Mouse (Mus musculus): ENCODE results near the gene Cacna2d1. TPM values are rescaled to one million over a fixed set of nuclear protein-coding genes. Genes with fewer than 3 reads are reported as not detected.

The Cacna2d1 gene
- polyA plus RNA-seq, 1 experiment from 2014 or later: 44.3 TPM

DNA sequence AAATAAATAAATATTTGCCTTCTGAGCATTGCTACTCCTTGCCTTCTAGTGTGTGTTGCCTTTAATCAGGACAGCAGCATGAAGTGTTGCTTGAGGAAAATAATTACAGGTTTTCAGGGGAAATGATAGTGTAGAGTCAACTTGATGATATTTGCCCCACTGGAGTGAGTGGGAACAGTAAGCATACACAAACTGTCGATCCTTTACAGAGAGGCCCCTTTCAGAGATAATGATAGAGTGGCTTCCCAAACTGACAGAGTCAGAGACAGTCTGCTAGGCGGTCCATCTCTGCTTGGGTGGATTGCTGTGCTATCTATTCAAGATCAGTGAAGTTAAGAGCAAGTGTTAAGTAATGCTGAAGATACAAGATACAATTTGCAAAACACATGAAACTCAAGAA is 147.8 kb downstream of the Cacna2d1 start:
- Histone ChIP-seq H3K4me1 (replicated peaks) (peaks cover 24% of the 10 kb centered on the region), H3K36me3 (no peaks in the 10 kb centered on the region), H3K27ac (replicated peaks) (no peak overlapping the region), H3K9ac (no peak overlapping the region), H3K9me3 (no peaks in the 10 kb centered on the region), H3K4me2 (no peak overlapping the region), H3K4me3 (no peak overlapping the region), H3K27me3 (no peaks in the 10 kb centered on the region)
- 92% methylated on average over 2 of the region's 2 CpGs for WGBS
- ATAC-seq (ENCODE audit: low read depth): no peak

DNA sequence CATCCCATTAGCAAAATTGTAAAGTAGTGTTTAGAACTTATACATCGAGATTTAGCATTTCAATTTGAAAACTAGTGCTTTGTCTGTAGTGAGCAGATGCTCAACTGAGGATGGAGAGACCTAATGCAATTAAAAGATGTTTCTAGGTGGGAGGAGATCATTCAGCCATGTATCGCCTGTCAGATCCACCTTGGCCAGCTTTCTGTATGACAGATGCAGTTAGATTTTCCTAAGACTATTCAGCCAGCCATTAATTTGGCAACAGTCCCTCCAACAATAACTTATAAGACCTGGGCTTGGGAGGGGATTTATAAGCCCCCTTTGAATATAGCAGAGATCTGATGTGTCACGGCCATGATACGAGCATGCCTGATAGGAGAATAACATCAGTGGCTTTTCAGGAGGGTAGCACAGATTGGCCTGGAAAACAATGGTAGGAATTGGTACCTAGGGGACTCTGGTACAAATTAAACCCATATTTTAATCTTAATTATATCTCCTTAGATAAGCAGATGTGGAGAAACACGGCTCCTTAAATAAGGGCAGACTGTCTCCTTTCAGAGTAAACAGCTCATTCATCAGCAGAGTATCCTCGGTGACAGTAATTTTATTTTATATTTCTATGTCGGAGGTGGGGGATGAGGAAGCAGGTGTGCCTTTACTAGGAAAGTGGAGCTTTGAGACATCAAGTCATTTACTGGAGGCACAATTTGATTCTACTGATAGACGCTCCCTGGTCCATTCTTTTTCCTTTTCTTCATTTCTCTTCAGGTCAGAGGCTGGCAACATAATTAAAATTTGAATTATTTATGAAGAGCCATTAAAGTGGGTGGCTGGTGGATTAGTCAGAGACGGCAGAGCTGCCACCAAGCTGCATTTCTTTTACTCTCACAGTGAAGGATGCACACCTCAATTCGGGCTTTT is 152.8 kb downstream of the Cacna2d1 start:
- H3K27ac ChIP-seq (replicated peaks): peak overlapping the region; percentile 86
- no peaks in the 10 kb centered on the region for H3K27me3 ChIP-seq
- H3K36me3 ChIP-seq: no peaks in the 10 kb centered on the region
- peak overlapping the region; percentile 12; the same call in 1 of the 2 replicates for H3K9ac ChIP-seq
- no peaks in the 10 kb centered on the region for H3K9me3 ChIP-seq
- 32% methylated on average over 10 of the region's 10 CpGs for WGBS
- H3K4me1 ChIP-seq (replicated peaks): peaks cover 32% of the 10 kb centered on the region
- H3K4me2 ChIP-seq: peak overlapping the region; percentile 34
- ATAC-seq (ENCODE audit: low read depth): peak; percentile 90
- no peak overlapping the region for H3K4me3 ChIP-seq

DNA sequence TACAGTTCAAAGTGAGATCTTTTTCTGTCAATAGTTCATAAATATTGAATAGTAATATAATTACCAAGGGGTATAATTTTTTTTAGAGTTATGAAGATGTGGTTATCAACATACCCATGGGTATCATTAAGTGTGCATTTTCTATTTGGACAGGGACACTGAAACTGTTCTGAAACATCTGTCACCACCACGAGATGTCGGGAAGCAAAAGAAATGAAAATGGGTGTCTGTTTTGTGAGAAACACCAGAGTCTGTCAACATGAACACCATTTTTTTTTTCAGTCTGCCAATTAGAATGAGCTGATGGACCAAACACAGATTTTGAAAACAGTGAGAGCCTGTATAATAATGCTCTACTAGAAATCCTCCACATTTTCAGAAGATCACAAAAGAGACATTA is 153.5 kb downstream of the Cacna2d1 start:
- Histone ChIP-seq H3K27ac (replicated peaks) (peak overlapping the region; percentile 77), H3K27me3 (no peaks in the 10 kb centered on the region), H3K9me3 (no peaks in the 10 kb centered on the region), H3K36me3 (no peaks in the 10 kb centered on the region), H3K4me3 (no peak overlapping the region), H3K4me1 (replicated peaks) (peaks cover 32% of the 10 kb centered on the region), H3K9ac (no peak overlapping the region), H3K4me2 (peak overlapping the region; percentile 4; the same call in 1 of the 2 replicates)
- WGBS: 31% methylated on average over 2 of the region's 2 CpGs
- 0 out of 2 replicates have a peak, but pooled peaks have one; percentile 24 for ATAC-seq (ENCODE audit: low read depth)

DNA sequence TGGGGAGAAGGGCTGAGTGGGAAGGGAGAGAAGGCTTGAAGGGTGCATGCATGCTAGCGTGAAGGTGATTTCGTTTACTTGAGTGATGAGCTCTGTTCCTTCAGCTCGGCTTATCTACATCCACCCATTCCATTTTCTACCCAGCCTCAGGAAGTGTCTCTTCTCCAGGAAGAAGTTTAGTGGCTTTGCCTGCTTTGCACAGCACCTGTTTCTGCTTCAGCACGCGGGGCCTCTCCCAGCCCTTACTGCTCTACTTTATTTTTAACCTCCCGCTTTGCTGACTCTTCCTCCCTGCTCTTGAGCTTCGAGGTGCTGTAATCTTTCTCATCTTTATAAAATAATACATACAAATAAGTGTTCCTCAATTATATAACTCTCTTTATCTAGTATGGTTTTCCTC is 158.0 kb downstream of the Cacna2d1 start:
- H3K9me3 ChIP-seq: no peaks in the 10 kb centered on the region
- WGBS: 86% methylated on average over 7 of the region's 7 CpGs
- H3K9ac ChIP-seq: no peak overlapping the region
- ATAC-seq (ENCODE audit: low read depth): no peak
- H3K4me3 ChIP-seq: no peak overlapping the region
- H3K4me1 ChIP-seq (replicated peaks): peaks cover 8% of the 10 kb centered on the region; the same call in 1 of the 2 replicates
- H3K36me3 ChIP-seq: no peaks in the 10 kb centered on the region
- no peak overlapping the region for H3K4me2 ChIP-seq
- H3K27me3 ChIP-seq: no peaks in the 10 kb centered on the region
- peak overlapping the region; percentile 49; the same call in 1 of the 2 replicates for H3K27ac ChIP-seq (replicated peaks)

DNA sequence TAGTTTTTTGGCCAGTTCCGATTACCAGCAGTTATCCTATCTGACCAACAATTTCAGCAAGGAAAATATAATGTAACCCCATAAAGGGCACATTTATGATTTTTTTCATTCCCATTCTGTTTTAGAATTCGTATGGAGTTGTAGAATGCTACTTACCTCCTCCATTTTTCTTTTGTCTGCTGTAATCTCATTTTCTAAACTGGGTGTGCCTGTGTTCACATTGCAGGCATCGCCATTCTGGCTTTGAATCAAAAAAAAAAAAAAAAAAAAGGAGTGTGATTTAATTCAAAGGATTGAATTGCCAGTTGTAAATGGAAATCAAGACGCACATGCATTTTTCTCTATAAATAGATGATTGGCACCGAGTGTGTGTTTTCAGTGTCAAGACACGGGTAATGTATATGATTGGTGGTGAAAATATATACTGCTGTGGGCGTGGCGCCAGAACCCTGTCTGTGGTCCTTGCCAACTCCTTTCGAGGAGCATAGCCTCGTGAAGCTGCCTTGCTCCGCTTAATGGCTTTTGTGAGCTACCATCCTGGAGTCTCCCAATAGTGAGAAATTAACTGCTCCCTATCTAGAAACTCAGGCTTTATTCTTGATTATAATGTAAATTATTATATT is 158.7 kb downstream of the Cacna2d1 start:
- H3K27me3 ChIP-seq: no peaks in the 10 kb centered on the region
- WGBS: 69% methylated on average over 11 of the region's 11 CpGs
- peaks cover 7% of the 10 kb centered on the region; the same call in 1 of the 2 replicates for H3K4me1 ChIP-seq (replicated peaks)
- no peak overlapping the region for H3K4me3 ChIP-seq
- H3K27ac ChIP-seq (replicated peaks): peak overlapping the region; percentile 49; the same call in 1 of the 2 replicates
- H3K4me2 ChIP-seq: no peak overlapping the region
- no peak overlapping the region for H3K9ac ChIP-seq
- no peak for ATAC-seq (ENCODE audit: low read depth)
- H3K36me3 ChIP-seq: no peaks in the 10 kb centered on the region
- H3K9me3 ChIP-seq: no peaks in the 10 kb centered on the region

DNA sequence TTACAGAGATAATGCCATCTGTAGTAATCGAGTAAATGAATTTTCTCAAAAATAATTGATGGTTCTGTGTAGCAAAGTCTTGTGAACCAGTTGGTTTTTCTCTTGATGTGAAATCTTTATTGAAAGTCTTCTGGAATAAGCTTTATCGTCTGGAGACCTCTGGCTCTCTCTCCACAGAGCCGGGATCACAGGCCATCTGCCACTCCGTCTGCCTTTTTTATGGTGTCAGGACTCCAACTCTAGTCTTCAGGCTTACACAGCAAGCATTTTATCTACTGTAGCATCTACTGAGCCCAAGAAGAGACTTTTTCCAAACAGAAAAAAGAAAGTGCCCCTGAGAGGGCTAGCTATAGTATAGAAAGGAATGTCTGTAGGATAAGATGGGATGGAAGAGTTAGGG is 160.9 kb downstream of the Cacna2d1 start:
- no peak overlapping the region for H3K4me3 ChIP-seq
- no peak overlapping the region for H3K9ac ChIP-seq
- no peak for ATAC-seq (ENCODE audit: low read depth)
- no peaks in the 10 kb centered on the region for H3K4me1 ChIP-seq (replicated peaks)
- no peaks in the 10 kb centered on the region for H3K9me3 ChIP-seq
- H3K4me2 ChIP-seq: no peak overlapping the region
- peak overlapping the region; percentile 43; the same call in 1 of the 2 replicates for H3K27ac ChIP-seq (replicated peaks)
- 63% methylated on average over 4 of the region's 4 CpGs for WGBS
- no peaks in the 10 kb centered on the region for H3K36me3 ChIP-seq
- H3K27me3 ChIP-seq: no peaks in the 10 kb centered on the region

DNA sequence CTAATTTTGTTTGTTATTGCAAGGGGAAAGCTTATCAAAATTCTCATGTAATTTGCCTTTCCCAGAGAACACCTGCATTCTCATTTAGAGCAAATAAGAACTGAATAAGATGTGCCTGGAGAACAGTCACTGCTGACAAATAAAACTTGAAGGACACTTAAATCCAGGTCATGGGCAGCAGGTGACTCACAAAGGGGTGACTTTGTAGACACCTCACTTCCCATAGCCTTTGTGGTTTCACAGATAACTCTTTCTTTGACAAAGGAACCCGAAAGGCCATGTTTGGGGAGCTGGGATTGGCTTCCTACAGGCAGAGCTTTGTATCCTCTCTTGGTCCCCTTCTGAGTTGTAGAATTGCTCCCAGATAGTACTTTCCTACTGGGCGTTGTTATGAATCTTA is 164.3 kb downstream of the Cacna2d1 start:
- no peaks in the 10 kb centered on the region for H3K36me3 ChIP-seq
- H3K9me3 ChIP-seq: no peaks in the 10 kb centered on the region
- H3K4me3 ChIP-seq: no peak overlapping the region
- H3K9ac ChIP-seq: no peak overlapping the region
- H3K27ac ChIP-seq (replicated peaks): no peak overlapping the region
- no peak overlapping the region for H3K4me2 ChIP-seq
- WGBS: 78% methylated on average over 2 of the region's 2 CpGs
- H3K27me3 ChIP-seq: no peaks in the 10 kb centered on the region
- no peaks in the 10 kb centered on the region for H3K4me1 ChIP-seq (replicated peaks)
- ATAC-seq (ENCODE audit: low read depth): no peak

DNA sequence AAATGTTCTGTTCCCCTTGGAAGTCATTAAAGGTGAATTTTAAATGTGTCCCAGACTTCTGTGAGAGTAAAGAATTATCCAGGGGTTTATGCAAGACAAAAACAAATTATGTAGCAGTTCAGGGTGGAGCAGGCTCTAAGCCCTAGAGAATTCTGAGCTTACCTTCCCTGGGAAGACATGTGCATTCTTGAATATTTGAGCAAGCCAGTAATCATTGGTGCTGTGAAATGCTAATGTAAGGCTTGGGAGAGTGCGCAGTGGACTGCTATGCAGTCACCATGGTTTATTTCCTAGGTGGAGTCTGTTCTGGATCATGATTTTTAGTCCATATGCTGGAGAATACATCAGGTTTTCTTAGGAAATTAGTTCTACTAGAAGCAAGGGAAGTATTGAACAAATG is 167.3 kb downstream of the Cacna2d1 start:
- Histone ChIP-seq H3K4me3 (no peak overlapping the region), H3K4me2 (no peak overlapping the region), H3K27me3 (no peaks in the 10 kb centered on the region), H3K4me1 (replicated peaks) (0 out of 2 replicates have a peak, but pooled peaks cover 3% of the 10 kb centered on the region), H3K9me3 (no peaks in the 10 kb centered on the region), H3K9ac (no peak overlapping the region), H3K36me3 (no peaks in the 10 kb centered on the region), H3K27ac (replicated peaks) (no peak overlapping the region)
- no peak for ATAC-seq (ENCODE audit: low read depth)
- WGBS: 91% methylated on average over 1 of the region's 1 CpGs

DNA sequence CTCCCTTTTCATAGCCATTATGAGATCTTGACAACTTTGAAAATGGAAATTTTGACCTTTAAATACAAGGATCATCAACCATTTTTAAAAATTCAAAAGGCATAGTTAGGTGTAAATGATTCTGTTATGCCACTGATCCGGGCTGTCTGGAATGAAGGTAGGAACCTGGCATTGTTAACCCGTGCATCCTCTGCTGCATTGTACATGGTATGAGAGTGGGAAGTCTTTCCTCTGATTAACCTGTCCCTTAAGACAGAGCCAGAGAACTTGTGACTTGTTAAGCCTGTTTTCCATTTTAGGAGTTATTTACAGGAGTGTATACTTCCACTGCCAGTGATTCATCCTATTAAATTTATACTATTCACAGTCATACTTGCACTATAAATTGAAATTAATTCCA is 171.2 kb downstream of the Cacna2d1 start:
- Histone ChIP-seq H3K36me3 (no peaks in the 10 kb centered on the region), H3K27me3 (no peaks in the 10 kb centered on the region), H3K4me2 (no peak overlapping the region), H3K9ac (no peak overlapping the region), H3K4me1 (replicated peaks) (0 out of 2 replicates have a peak, but pooled peaks cover 3% of the 10 kb centered on the region), H3K4me3 (no peak overlapping the region), H3K9me3 (no peaks in the 10 kb centered on the region), H3K27ac (replicated peaks) (no peak overlapping the region)
- 56% methylated on average over 2 of the region's 2 CpGs for WGBS
- ATAC-seq (ENCODE audit: low read depth): no peak; the same call in 1 of the 2 replicates

DNA sequence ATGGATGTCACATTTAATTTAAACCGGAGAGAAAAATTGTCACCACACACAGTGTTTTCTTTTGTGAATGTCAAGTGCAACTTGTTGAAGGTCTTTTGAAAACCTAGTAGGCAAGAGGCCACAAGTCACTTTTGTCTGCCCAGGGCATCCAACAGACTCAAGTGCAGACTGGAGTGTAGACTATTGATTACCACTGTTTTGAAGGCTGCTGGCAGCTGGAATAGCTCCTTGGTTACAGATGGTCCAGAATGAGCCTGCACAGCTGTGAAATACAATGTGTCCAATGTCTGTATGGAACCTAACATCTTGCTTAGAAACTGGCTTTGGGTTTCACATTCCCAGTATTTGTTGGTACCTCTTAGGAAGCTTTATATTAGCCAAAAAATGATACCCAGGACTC is 176.2 kb downstream of the Cacna2d1 start:
- Histone ChIP-seq H3K27ac (replicated peaks) (no peak overlapping the region), H3K9me3 (no peaks in the 10 kb centered on the region), H3K4me3 (no peak overlapping the region), H3K9ac (no peak overlapping the region), H3K4me1 (replicated peaks) (0 out of 2 replicates have a peak, but pooled peaks cover 7% of the 10 kb centered on the region), H3K27me3 (no peaks in the 10 kb centered on the region), H3K36me3 (no peaks in the 10 kb centered on the region), H3K4me2 (no peak overlapping the region)
- ATAC-seq (ENCODE audit: low read depth): no peak
- WGBS: 66% methylated on average over 1 of the region's 1 CpGs

DNA sequence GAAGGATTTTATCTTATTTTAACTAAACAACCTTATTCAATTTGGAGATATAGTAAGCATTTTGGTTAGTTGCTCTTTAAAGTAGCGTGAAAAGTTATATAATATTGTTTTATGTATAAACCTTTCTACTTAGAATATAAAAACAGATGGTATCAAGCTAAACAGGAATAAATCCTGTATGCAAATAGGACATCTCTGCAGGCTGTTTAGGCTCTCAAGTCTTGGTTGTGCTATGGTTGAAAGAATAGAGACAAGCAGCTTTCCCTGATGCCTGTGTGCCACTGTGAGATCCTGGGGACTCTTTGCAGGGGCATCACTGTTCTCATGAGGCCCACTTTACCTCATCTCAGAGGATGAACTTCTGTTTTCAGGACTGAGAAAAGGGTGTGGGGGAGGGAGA is 179.4 kb downstream of the Cacna2d1 start:
- ATAC-seq (ENCODE audit: low read depth): no peak
- Histone ChIP-seq H3K27me3 (no peaks in the 10 kb centered on the region), H3K4me2 (no peak overlapping the region), H3K4me1 (replicated peaks) (peaks cover 7% of the 10 kb centered on the region; the same call in 1 of the 2 replicates), H3K9ac (no peak overlapping the region), H3K9me3 (no peaks in the 10 kb centered on the region), H3K27ac (replicated peaks) (no peak overlapping the region), H3K36me3 (no peaks in the 10 kb centered on the region), H3K4me3 (no peak overlapping the region)
- WGBS: 79% methylated on average over 1 of the region's 1 CpGs

DNA sequence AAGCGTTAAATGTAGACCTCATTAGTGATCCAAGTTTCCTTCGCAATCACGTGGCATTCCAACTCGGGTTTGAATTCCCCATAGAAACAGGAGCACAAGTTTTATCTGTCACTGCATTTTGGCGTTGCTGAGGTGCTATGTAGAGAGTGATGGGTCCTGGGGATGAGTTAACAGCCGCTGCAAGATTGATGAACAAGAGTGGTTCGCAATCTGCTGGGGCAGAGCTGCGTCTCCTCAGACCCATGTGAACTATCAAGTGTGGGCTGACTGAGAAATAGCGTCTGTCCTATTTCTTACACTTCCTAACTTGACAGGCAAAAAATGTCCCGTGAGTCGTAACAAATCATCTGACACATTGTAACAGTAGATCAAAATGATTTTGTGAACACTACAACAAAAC is 186.8 kb downstream of the Cacna2d1 start:
- Histone ChIP-seq H3K9me3 (no peaks in the 10 kb centered on the region), H3K9ac (no peak overlapping the region), H3K4me2 (no peak overlapping the region), H3K4me3 (no peak overlapping the region), H3K27me3 (no peaks in the 10 kb centered on the region), H3K4me1 (replicated peaks) (peaks cover 16% of the 10 kb centered on the region; the same call in 1 of the 2 replicates), H3K27ac (replicated peaks) (no peak overlapping the region), H3K36me3 (no peaks in the 10 kb centered on the region)
- 64% methylated on average over 11 of the region's 11 CpGs for WGBS
- no peak for ATAC-seq (ENCODE audit: low read depth)

Measured in neural tube, embryonic 13.5 days (tissue).